Mouse (Mus musculus): ENCODE measurements at regions not wholly inside any gene's neighbourhood (a gene's known extent, or its start where the extent isn't known, plus 50 kb on each side); places are given as distances from the start of the nearest gene placed in this dataset.

GRCm38 (mm10) chr16:77789206-77789605 is 187.3 kb upstream of the Gm11146 start:
- TF ChIP-seq CTCF (IDR thresholded peaks at IDR 0.05; ENCODE audit: low read depth, low read length) (no peak), POLR2A (IDR thresholded peaks at IDR 0.05; ENCODE audit: extremely low read depth, insufficient read depth, low read length) (no peak)
